Mouse (Mus musculus): ENCODE results near the gene Rdm1. TPM values are rescaled to one million over a fixed set of nuclear protein-coding genes. Genes with fewer than 3 reads are reported as not detected.
A peak's percentile ranks its signal among the peaks of the same experiment; 100 is the strongest.
"Not testable (repeated sequence)": the region's sequence is repeated elsewhere in the genome, so short reads cannot be mapped to it uniquely, and the experiment has no call there.

The Rdm1 gene
- polyA plus RNA-seq, 2 experiments from 2014 or later, result 86.2 to 93.4 TPM

GRCm38 (mm10) chr11:101616948-101617767 is 9.8 kb upstream of the Rdm1 start:
- no peak for ATAC-seq

GRCm38 (mm10) chr11:101617849-101618248 is 9.1 kb upstream of the Rdm1 start:
- peak; percentile 69 for ATAC-seq

- no peak for ATAC-seq
These were observed 8.4 kb upstream of the Rdm1 start for GRCm38 (mm10) chr11:101618596-101618995.

- ATAC-seq, result peak; percentile 66
These were observed 6.9 kb upstream of the Rdm1 start for GRCm38 (mm10) chr11:101620022-101620655.

- peak; percentile 33 for ATAC-seq
These were observed 373 bp upstream of the Rdm1 start for GRCm38 (mm10) chr11:101626649-101626994.

- ATAC-seq, result peak; percentile 54
These were observed 1.0 kb downstream of the Rdm1 start for GRCm38 (mm10) chr11:101627857-101628559.

- ATAC-seq, result not testable (repeated sequence)
These were observed 1.9 kb downstream of the Rdm1 start for GRCm38 (mm10) chr11:101628733-101629417.

- ATAC-seq, result no peak
These were observed 8.7 kb downstream of the Rdm1 start for GRCm38 (mm10) chr11:101635660-101636059.

GRCm38 (mm10) chr11:101639761-101640160 is 12.8 kb downstream of the Rdm1 start:
- no peak for ATAC-seq

- peak; percentile 48 for ATAC-seq
These were observed 14.1 kb downstream of the Rdm1 start for GRCm38 (mm10) chr11:101640857-101641709.

- ATAC-seq, result peak; percentile 54
These were observed 15.0 kb downstream of the Rdm1 start for GRCm38 (mm10) chr11:101641710-101642642.

GRCm38 (mm10) chr11:101642931-101643330 is 15.9 kb downstream of the Rdm1 start:
- no peak for ATAC-seq

GRCm38 (mm10) chr11:101644591-101644990 is 17.6 kb downstream of the Rdm1 start:
- no peak for ATAC-seq

- not testable (repeated sequence) for ATAC-seq
These were observed 18.0 kb downstream of the Rdm1 start for GRCm38 (mm10) chr11:101645043-101645410.

GRCm38 (mm10) chr11:101645411-101646282 is 18.7 kb downstream of the Rdm1 start:
- ATAC-seq, result peak; percentile 59

GRCm38 (mm10) chr11:101646283-101646794 is 19.3 kb downstream of the Rdm1 start:
- ATAC-seq, result not testable (repeated sequence)

- not testable (repeated sequence) for ATAC-seq
These were observed 20.1 kb downstream of the Rdm1 start for GRCm38 (mm10) chr11:101647093-101647492.

- no peak for ATAC-seq
These were observed 29.4 kb downstream of the Rdm1 start for GRCm38 (mm10) chr11:101656356-101656755.

GRCm38 (mm10) chr11:101657528-101657885 is 30.5 kb downstream of the Rdm1 start:
- ATAC-seq, result no peak
